Mouse (Mus musculus) testis, adult 2 months (tissue): ENCODE measurements around the gene Olfr780. TPM values are rescaled to one million over a fixed set of nuclear protein-coding genes. Genes with fewer than 3 reads are reported as not detected.
"Not testable (repeated sequence)": the region's sequence is repeated elsewhere in the genome, so short reads cannot be mapped to it uniquely, and the experiment has no call there.

ENCODE experiments used
- H3K27ac ChIP-seq: fragments of 200-500 bp; 2 replicates; pipeline ENCODE4 v1.5.1; 2012; ENCODE audit warnings: low read depth, low read length; ENCODE audit not compliant: control insufficient read depth, insufficient read depth
- H3K27me3 ChIP-seq: fragments of 200-500 bp; 2 replicates; pipeline ENCODE4 v1.6.1; 2012; ENCODE audit warnings: mild to moderate bottlenecking, low read length, moderate library complexity; ENCODE audit not compliant: control insufficient read depth, insufficient read depth
- H3K36me3 ChIP-seq: fragments of 200-500 bp; 2 replicates; pipeline ENCODE4 v1.6.1; 2012; ENCODE audit warnings: mild to moderate bottlenecking, low read length; ENCODE audit not compliant: control insufficient read depth, insufficient read depth
- H3K4me1 ChIP-seq: fragments of 200-500 bp; 2 replicates; pipeline ENCODE4 v1.6.1; 2012; ENCODE audit warnings: low read length; ENCODE audit not compliant: control insufficient read depth, insufficient read depth
- H3K4me3 ChIP-seq: fragments of 200-500 bp; 2 replicates; pipeline ENCODE4 v1.5.1; 2012; ENCODE audit warnings: low read depth, mild to moderate bottlenecking, low read length, moderate library complexity, mixed read lengths; ENCODE audit not compliant: control insufficient read depth
- CTCF ChIP-seq: fragments of 200-500 bp; IDR thresholded peaks from 2 replicates; pipeline ENCODE4 v1.5.1; 2012; ENCODE audit warnings: low read depth, mild to moderate bottlenecking, inconsistent platforms, low read length, moderate library complexity; ENCODE audit not compliant: control insufficient read depth, insufficient read depth, insufficient replicate concordance
- POLR2A ChIP-seq: fragments of 200-500 bp; IDR thresholded peaks from 2 replicates; pipeline ENCODE4 v1.6.1; 2012; ENCODE audit warnings: low read depth, mild to moderate bottlenecking, inconsistent platforms, low read length, moderate library complexity; ENCODE audit not compliant: control insufficient read depth
- polyA plus RNA-seq: library from polyadenylated mRNA; depleted of rRNA; stranded (reverse); fragments of >200 nt; gene quantifications from 2 replicates; pipeline ENCODE4 v1.2.3, GENCODE M21; 2012; rRNA removed

Gene Olfr780
- polyA plus RNA-seq = not detected in 2 replicates

GRCm38 (mm10) chr10:129317817-129318216 lies at the start of gene Olfr780:
TSS of gene Olfr780 (plus strand) at chr10:129318117.
- Histone ChIP-seq H3K27me3 (no peaks in the 10 kb centered on the region), H3K27ac (no peak within 1 kb of the TSS), H3K4me1 (no peaks in the 10 kb centered on the region), H3K36me3 (no peaks in the 10 kb centered on the region), H3K4me3 (no peak within 1 kb of the TSS)
- TF ChIP-seq CTCF (no peak), POLR2A (no peak)

- Histone ChIP-seq H3K4me1 (no peaks in the 10 kb centered on the region), H3K36me3 (no peaks in the 10 kb centered on the region), H3K27ac (no peak within 1 kb of the TSS), H3K4me3 (no peak within 1 kb of the TSS), H3K27me3 (no peaks in the 10 kb centered on the region)
- TF ChIP-seq CTCF (no peak), POLR2A (no peak)
Measured at GRCm38 (mm10) chr10:129271081-129271535, 46.8 kb upstream of the Olfr780 start, which contains the start of gene Olfr777. TSS of gene Olfr777 (minus strand) at chr10:129271485.

GRCm38 (mm10) chr10:129312973-129313372 lies 4.9 kb upstream of the Olfr780 start:
- H3K27ac ChIP-seq, H3K4me1 ChIP-seq, H3K36me3 ChIP-seq, H3K27me3 ChIP-seq, H3K4me3 ChIP-seq: not testable (repeated sequence)

GRCm38 (mm10) chr10:129313521-129313920 lies 4.4 kb upstream of the Olfr780 start:
- not testable (repeated sequence) for H3K27ac ChIP-seq, H3K4me3 ChIP-seq, H3K36me3 ChIP-seq, H3K27me3 ChIP-seq, H3K4me1 ChIP-seq

GRCm38 (mm10) chr10:129328554-129328953 lies 10.6 kb downstream of the Olfr780 start, which contains the start of gene Olfr781:
TSS of gene Olfr781 (plus strand) at chr10:129328854.
- H3K36me3 ChIP-seq = no peaks in the 10 kb centered on the region
- H3K4me3 ChIP-seq = no peak within 1 kb of the TSS
- no peaks in the 10 kb centered on the region for H3K4me1 ChIP-seq
- H3K27ac ChIP-seq = no peak within 1 kb of the TSS
- H3K27me3 ChIP-seq = no peaks in the 10 kb centered on the region
- no peak for TF ChIP-seq POLR2A
- no peak for TF ChIP-seq CTCF

GRCm38 (mm10) chr10:129348550-129348949 lies 30.6 kb downstream of the Olfr780 start, which contains the start of gene Olfr782:
TSS of gene Olfr782 (plus strand) at chr10:129348850.
- TF ChIP-seq CTCF (no peak), POLR2A (no peak)
- no peak within 1 kb of the TSS for H3K4me3 ChIP-seq
- no peak within 1 kb of the TSS for H3K27ac ChIP-seq
- H3K4me1 ChIP-seq = no peaks in the 10 kb centered on the region
- H3K27me3 ChIP-seq = no peaks in the 10 kb centered on the region
- H3K36me3 ChIP-seq = no peaks in the 10 kb centered on the region

- H3K4me3 ChIP-seq, H3K36me3 ChIP-seq, H3K27me3 ChIP-seq, H3K27ac ChIP-seq, H3K4me1 ChIP-seq: not testable (repeated sequence)
Measured at GRCm38 (mm10) chr10:129352475-129352874, 34.6 kb downstream of the Olfr780 start.

GRCm38 (mm10) chr10:129356496-129356895 lies 38.6 kb downstream of the Olfr780 start:
- not testable (repeated sequence) for H3K4me3 ChIP-seq, H3K36me3 ChIP-seq, H3K4me1 ChIP-seq, H3K27ac ChIP-seq, H3K27me3 ChIP-seq
